Mouse (Mus musculus) cerebellum, adult (tissue): ENCODE data around the gene Stx4a.
"Not testable (repeated sequence)": the region's sequence is repeated elsewhere in the genome, so short reads cannot be mapped to it uniquely, and the experiment has no call there.

Source experiments
- ATAC-seq: cut with Nextera tagmentation; 2 replicates; pipeline ENCODE4 v1.9.2; 2017; ENCODE audit warnings: mild to moderate bottlenecking, moderate library complexity, mixed read lengths; ENCODE audit not compliant: insufficient number of reproducible peaks, low FRiP score, low TSS enrichment

Gene Stx4a

GRCm38 (mm10) chr7:127824176-127824871 is at the start of gene Stx4a, which contains the start of gene Stx1b:
Gene Stx4a, plus strand, starts transcription at chr7:127824294.
Gene Stx1b, minus strand, starts transcription at chr7:127824549.
- ATAC-seq, result peak; percentile 71

- not testable (repeated sequence) for ATAC-seq
Observed at GRCm38 (mm10) chr7:127775837-127776236, 48.3 kb upstream of the Stx4a start.

DNA sequence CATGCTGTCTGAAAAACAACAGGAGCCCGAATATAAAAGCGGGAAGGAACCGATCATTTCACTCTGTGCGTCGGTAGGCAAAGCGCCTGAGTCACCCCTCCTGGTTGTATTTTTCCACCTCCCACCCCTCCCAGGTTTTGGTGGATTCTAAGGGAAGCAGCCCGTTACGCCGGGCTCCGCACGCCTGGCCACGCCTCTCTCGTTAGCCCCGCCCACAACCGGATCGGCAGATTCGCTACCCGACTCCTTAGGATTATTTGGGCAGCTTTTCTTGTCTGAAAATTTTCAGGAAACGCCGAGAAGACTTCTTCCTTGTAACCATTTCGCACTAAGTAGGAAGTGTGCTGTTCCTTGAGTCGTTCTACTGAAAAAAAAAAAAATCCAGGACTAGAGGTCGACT is 47.7 kb upstream of the Stx4a start, which contains the start of gene Setd1a:
Setd1a (plus strand) TSS at position 245 of the 400 bp plus-strand sequence.
- peak; percentile 59; the same call in 1 of the 2 replicates for ATAC-seq

DNA sequence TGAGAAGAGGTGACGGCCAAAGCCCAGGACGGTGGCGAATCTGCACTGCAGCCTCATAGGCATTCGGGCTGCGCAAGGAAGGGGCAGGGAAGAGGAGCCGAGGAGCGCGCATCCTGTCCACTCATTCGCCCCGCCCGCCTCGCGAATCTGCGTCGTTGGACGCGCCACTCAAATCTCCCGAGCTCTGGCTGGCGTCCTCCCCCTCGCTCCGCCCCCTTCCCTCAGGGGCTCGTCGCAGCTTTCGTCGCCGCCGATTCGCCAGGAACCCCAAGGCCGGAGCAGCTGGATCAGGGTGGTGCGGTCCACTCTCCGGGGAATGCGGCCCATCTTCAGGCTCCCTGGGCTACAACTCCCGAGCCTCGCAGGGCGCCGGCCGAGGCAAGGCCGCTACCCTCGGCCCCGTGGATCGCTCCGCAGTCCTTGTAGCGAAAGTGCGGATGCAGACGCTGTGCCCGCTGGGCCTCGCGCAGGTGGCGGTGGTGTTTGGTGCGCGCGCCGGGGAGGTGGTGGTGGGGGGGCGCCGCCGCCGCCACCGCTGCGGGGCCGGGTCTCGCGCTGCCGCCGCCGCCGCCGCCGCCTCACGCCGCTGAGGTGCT is 47.1 kb upstream of the Stx4a start:
- peak; percentile 77 for ATAC-seq

DNA sequence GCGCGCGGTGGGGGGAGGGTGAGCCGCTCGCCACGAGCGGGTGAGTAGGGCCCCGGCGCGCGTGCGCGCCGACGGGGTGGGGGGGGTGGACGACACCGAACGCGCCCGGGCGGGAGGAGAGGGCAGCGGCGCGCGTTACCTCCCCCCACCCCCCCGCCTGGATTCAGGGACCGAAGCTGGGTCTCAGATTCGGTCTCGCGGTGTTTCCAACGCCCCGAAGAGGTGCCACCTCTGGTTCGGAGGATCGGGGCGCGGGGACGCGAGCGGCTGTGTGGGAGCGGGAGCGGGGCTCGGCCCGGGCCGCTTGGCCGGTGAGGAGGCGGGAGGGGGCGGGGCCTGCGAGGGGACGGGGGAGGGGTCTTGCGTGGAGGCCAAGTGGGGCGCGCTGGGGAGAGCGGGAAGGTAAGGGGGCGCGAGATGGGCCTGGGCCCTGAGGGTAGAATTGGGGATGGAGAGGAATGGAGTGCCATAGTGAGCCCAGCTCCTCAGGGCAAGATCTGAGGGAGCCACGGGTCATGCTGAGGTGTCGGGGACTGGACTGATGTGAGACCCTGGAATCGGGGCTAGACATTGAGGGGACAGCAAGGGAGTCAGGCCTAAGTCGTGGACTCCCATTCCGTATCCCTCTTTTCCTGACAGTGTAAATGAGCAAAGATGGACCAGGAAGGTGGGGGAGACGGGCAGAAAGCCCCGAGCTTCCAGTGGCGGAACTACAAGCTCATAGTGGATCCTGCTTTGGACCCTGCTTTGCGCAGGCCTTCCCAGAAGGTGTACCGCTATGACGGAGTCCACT is 46.4 kb upstream of the Stx4a start:
- ATAC-seq, result peak; percentile 10; the same call in 1 of the 2 replicates

GRCm38 (mm10) chr7:127778350-127778749 is 45.7 kb upstream of the Stx4a start:
- ATAC-seq, result no peak

- ATAC-seq, result no peak
Observed at GRCm38 (mm10) chr7:127785308-127785707, 38.8 kb upstream of the Stx4a start, which contains the start of gene Gm49388. Gene Gm49388, plus strand, starts transcription at chr7:127785608.

GRCm38 (mm10) chr7:127797076-127797845 is 26.8 kb upstream of the Stx4a start:
- ATAC-seq, result no peak

GRCm38 (mm10) chr7:127798591-127798990 is 25.5 kb upstream of the Stx4a start:
- ATAC-seq, result peak; percentile 76

GRCm38 (mm10) chr7:127799211-127799610 is 24.9 kb upstream of the Stx4a start:
- ATAC-seq, result 0 out of 2 replicates have a peak, but pooled peaks have one; percentile 1

- ATAC-seq, result no peak
Observed at GRCm38 (mm10) chr7:127799738-127800137, 24.4 kb upstream of the Stx4a start.

- ATAC-seq, result 0 out of 2 replicates have a peak, but pooled peaks have one; percentile 33
Observed at GRCm38 (mm10) chr7:127800435-127801009, 23.6 kb upstream of the Stx4a start, which contains the start of gene Hsd3b7. Gene Hsd3b7, plus strand, starts transcription at chr7:127800604.

DNA sequence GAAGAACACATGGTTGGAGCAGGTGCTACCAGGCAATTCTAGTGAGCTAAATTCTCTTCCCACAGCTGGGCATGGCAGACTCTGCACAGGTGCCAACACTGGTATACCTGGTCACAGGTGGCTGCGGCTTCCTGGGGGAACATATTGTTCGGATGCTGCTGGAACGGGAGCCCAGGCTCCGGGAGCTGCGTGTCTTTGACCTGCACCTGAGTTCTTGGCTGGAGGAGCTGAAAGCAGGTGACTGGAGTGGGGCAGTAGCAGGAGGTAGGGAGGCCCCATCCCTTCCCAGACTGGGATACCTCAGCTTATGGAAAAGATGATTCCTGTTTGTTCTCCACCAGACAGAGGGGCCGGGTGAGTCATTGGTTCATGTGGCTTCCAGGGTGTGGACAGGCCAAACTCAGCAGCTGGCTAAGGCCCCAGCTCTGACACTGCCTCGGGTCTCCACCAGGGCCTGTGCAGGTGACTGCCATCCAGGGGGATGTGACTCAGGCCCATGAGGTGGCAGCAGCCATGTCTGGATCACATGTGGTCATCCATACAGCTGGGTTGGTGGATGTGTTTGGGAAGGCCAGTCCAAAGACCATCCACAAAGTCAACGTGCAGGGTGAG is 23.0 kb upstream of the Stx4a start:
- no peak for ATAC-seq

DNA sequence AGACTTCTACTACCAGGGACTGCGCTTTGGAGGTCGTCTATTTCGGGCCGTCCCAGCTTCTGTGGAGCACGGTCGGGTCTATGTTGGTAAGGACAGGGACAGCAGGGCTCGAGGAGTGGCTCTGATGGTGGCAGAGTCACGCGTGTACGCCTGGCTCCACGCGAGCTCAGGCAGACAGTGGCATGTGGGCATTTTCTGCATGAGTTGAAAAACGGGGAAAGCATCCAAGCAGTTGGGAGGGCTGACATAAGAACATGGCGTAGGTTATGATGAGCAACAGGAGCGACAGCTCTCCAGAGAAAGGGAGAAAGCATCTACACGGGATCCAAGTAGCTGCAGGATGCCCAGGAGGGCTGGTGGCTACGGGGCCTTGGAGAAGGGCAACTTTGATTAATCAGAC is 21.8 kb upstream of the Stx4a start:
- 0 out of 2 replicates have a peak, but pooled peaks have one; percentile 24 for ATAC-seq

- no peak for ATAC-seq
Observed at GRCm38 (mm10) chr7:127808821-127809220, 15.3 kb upstream of the Stx4a start.

DNA sequence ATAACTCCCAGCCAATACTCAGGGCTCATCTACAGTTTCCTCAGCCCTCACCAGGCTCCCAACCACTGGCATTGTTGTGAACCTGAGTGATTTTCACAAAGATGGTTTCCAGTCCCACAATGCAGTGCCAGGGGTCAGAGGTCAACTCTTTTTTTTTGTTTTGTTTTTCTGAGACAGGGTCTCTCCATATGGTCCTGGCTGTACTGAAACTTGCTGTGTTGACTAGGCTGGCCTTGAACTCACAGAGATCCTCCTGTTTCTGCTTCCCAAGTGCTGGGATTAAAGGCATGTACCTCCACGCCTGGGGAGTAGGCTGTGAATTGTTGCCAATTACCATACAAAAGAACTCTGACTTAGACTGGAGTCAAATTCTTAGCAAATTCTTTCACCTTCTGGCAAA is 14.2 kb upstream of the Stx4a start:
- no peak for ATAC-seq

DNA sequence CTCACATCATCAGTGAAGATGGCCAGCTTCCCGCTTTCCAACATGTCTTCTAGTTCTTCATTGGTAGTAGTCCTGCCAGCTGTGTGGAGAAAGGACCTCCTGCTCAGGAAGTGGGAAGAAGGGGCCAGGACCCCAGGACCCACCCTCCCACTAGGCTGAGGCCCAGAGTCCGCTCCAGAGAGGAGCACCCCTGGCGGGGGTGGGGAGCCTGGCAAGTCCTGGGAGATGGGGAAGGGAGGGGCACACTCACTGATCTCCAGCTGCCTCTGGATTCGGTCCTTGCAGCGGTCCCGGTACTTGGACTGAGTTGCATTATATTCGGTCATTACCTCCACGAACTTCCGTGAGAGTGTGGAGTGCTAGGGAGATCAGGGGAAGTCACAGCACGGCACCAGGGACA is 13.4 kb upstream of the Stx4a start:
- no peak for ATAC-seq

GRCm38 (mm10) chr7:127811240-127811639 is 12.9 kb upstream of the Stx4a start:
- no peak for ATAC-seq

DNA sequence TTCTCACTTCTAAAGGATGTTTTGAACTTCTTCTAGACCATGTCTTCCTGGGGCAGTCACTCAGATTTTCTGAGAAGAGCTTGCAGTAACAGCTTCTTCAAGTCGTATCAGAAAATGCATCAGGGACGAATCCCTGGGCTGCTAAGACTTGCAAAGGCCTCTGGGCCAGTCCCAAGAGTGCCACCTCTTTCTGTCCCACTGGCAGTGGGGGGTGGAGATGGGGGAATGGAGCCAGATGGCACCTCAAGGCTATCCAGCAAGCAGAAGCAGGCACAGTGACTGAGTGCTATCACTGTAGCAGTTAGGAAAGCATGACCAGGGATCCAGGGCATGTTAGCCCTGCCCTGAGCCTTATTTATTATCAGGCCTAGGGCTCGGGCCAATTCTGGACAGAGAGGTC is 11.8 kb upstream of the Stx4a start:
- no peak for ATAC-seq
